Mouse (Mus musculus) heart, adult 2 months (tissue): ENCODE measurements around the gene Spon2.
A peak's percentile ranks its signal among the peaks of the same experiment; 100 is the strongest.

Experiments used
- CTCF ChIP-seq: fragments of 200-600 bp; IDR thresholded peaks from 2 replicates; pipeline ENCODE4 v1.8.1; 2022; ENCODE audit warnings: antibody characterized with exemption, mild to moderate bottlenecking, moderate library complexity
- EP300 ChIP-seq: fragments of 200-500 bp; IDR thresholded peaks from 2 replicates; pipeline ENCODE4 v1.6.1; 2011; ENCODE audit warnings: low read depth, low read length, control low read depth; ENCODE audit not compliant: insufficient read depth
- POLR2A ChIP-seq: fragments of 200-500 bp; IDR thresholded peaks from 2 replicates; pipeline ENCODE4 v1.6.1; 2011; ENCODE audit warnings: mild to moderate bottlenecking, low read depth, low read length, control low read depth; ENCODE audit not compliant: insufficient read depth

- TF ChIP-seq CTCF (peak; percentile 97), EP300 (peak; percentile 96), POLR2A (no peak)
These were observed 14.5 kb downstream of the Spon2 start for GRCm38 (mm10) chr5:33203691-33204242.
